22 mouse cellular contexts compared by ENCODE assay signal in the genomic region with DNA sequence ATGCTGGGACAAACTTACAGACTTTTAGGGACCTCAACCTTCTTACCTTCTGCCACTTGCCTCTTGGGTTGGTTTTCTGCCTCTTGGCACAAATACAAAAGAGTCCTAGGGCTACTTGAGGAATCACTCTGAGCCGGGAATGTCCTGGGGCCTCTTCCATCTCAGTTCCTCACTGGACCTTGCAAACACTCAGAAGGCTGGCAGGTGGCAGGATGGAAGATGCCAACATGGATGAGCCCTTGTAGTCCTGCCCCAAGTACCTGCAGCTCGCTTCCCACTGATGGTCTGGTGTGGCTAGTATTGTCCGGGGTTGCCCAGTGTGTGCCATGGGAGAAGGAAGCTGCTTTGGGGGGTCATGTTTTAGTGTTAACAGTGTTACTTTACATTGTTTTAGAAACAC.
"Had no signal": no experiment of that assay in that cellular context is flagged by ENCODE, and none has a peak within 500 bp of the region (broad histone marks: within the 10 kb centered on the region; RNA-seq: fewer than 3 reads in every experiment).

No protein-coding gene starts in this region.

- H3K27me3 ChIP-seq: hindbrain, embryonic 15.5 days; limb, embryonic 13.5 days; limb, embryonic 15.5 days; liver, embryonic 12.5 days had no signal

- H3K4me1 ChIP-seq: heart, embryonic 13.5 days; heart, embryonic 15.5 days; hindbrain, embryonic 13.5 days; hindbrain, embryonic 15.5 days had no signal

- H3K4me3 ChIP-seq: heart, adult 2 months; heart, embryonic 13.5 days; heart, embryonic 15.5 days; hindbrain, embryonic 13.5 days; hindbrain, embryonic 15.5 days; layer of hippocampus, adult 2 months; left cerebral cortex, adult 2 months; limb, embryonic 13.5 days; limb, embryonic 15.5 days; liver, embryonic 12.5 days had no signal

- H3K36me3 ChIP-seq: heart, embryonic 13.5 days; heart, embryonic 15.5 days; hindbrain, embryonic 13.5 days; hindbrain, embryonic 15.5 days; limb, embryonic 13.5 days; limb, embryonic 15.5 days; liver, embryonic 12.5 days had no signal

- H3K27ac ChIP-seq: heart, adult 2 months; heart, embryonic 13.5 days; heart, embryonic 15.5 days; hindbrain, embryonic 13.5 days; hindbrain, embryonic 15.5 days; hindbrain, postnatal 0 days; layer of hippocampus, adult 2 months; left cerebral cortex, adult 2 months; limb, embryonic 13.5 days; limb, embryonic 15.5 days; liver, embryonic 12.5 days; liver, embryonic 14.5 days had no signal

- DNase-seq: gastrocnemius, postnatal 10 days; gastrocnemius, postnatal 36 days; heart, adult 11 months; heart, adult 2 months; heart, postnatal 14 days; heart, postnatal 36 days; kidney, adult 11 months; kidney, postnatal 10 days; kidney, postnatal 4 days; left cerebral cortex, postnatal 4 days; lung, adult 18-20 months had no signal
